Mouse (Mus musculus) liver, embryonic 12.5 days (tissue): Measurements from ENCODE around the gene Dnase2a. TPM values are rescaled to one million over a fixed set of nuclear protein-coding genes. Genes with fewer than 3 reads are reported as not detected.
A peak's percentile ranks its signal among the peaks of the same experiment; 100 is the strongest.

Source experiments
- ATAC-seq: fragments of 200-750 bp; cut with Nextera tagmentation; 2 replicates; pipeline ENCODE4 v1.8.0; 2017; ENCODE audit warnings: moderate number of reproducible peaks, mild to moderate bottlenecking, moderate library complexity
- H3K27ac ChIP-seq: fragments of 300-500 bp; sonication (generic); 2 replicates; pipeline ENCODE4 v1.5.1; 2016; ENCODE audit warnings: mild to moderate bottlenecking
- H3K27me3 ChIP-seq: fragments of 300-500 bp; sonication (generic); replicated peaks from 2 replicates; pipeline ENCODE4 v1.6.1; 2016; ENCODE audit warnings: mild to moderate bottlenecking, moderate library complexity
- H3K36me3 ChIP-seq: fragments of 300-500 bp; sonication (generic); 2 replicates; pipeline ENCODE4 v1.6.1; 2016; ENCODE audit warnings: mild to moderate bottlenecking, moderate library complexity
- H3K4me1 ChIP-seq: fragments of 300-500 bp; sonication (generic); 2 replicates; pipeline ENCODE4 v1.6.1; 2016
- H3K4me2 ChIP-seq: fragments of 300-500 bp; sonication (generic); 2 replicates; pipeline ENCODE4 v1.6.1; 2016; ENCODE audit warnings: mild to moderate bottlenecking, moderate library complexity
- H3K4me3 ChIP-seq: fragments of 300-500 bp; sonication (generic); 2 replicates; pipeline ENCODE4 v1.5.1; 2016; ENCODE audit warnings: mild to moderate bottlenecking, moderate library complexity
- H3K9ac ChIP-seq: fragments of 300-500 bp; sonication (generic); 2 replicates; pipeline ENCODE4 v1.6.1; 2016; ENCODE audit warnings: mild to moderate bottlenecking, moderate library complexity
- H3K9me3 ChIP-seq: fragments of 300-500 bp; sonication (generic); replicated peaks from 2 replicates; pipeline ENCODE4 v1.6.1; 2016; ENCODE audit warnings: mild to moderate bottlenecking, moderate library complexity
- WGBS: fragments of 180-500 bp; shearing (Covaris S2); methylation state at CpG from one replicate; pipeline ENCODE4 v1.1.7; 2016; ENCODE audit not compliant: insufficient replicate concordance; 5-methylcytosine and 5-hydroxymethylcytosine counted together
- polyA plus RNA-seq: library from polyadenylated mRNA; unstranded; fragments of >200 nt; fragmentation: Nextera tagmentation; extraction: Ambion mirVana; gene quantifications from 2 replicates; pipeline ENCODE4 v1.2.1, GENCODE M21; 2016

Gene Dnase2a
- polyA plus RNA-seq, 1 experiment from 2014 or later, result 10.8 TPM

GRCm38 (mm10) chr8:84943699-84944098 lies 35.3 kb downstream of the Dnase2a start:
- H3K27me3 ChIP-seq, result peaks cover 96% of the 10 kb centered on the region

GRCm38 (mm10) chr8:84944478-84945160 lies 36.3 kb downstream of the Dnase2a start:
- ATAC-seq, result peak; percentile 85
- H3K27ac ChIP-seq, result no peak overlapping the region
- no peaks in the 10 kb centered on the region for H3K36me3 ChIP-seq
- peak overlapping the region; percentile 7 for H3K4me3 ChIP-seq
- H3K27me3 ChIP-seq, result peaks cover 95% of the 10 kb centered on the region
- no peaks in the 10 kb centered on the region for H3K9me3 ChIP-seq
- peak overlapping the region; percentile 43 for H3K4me2 ChIP-seq
- no peak overlapping the region for H3K9ac ChIP-seq
- WGBS, result 4% methylated on average over 26 of the region's 26 CpGs
- peaks cover 29% of the 10 kb centered on the region for H3K4me1 ChIP-seq

More at GRCm38 (mm10) chr8:84943699-84944098, 35.3 kb downstream of the Dnase2a start:
- no peak for ATAC-seq
- no peak overlapping the region for H3K27ac ChIP-seq
- no peak overlapping the region for H3K4me3 ChIP-seq
- H3K4me1 ChIP-seq, result peaks cover 29% of the 10 kb centered on the region
- WGBS, result 17% methylated on average over 4 of the region's 4 CpGs
- H3K36me3 ChIP-seq, result no peaks in the 10 kb centered on the region
- H3K4me2 ChIP-seq, result no peak overlapping the region
- H3K9ac ChIP-seq, result no peak overlapping the region
- H3K9me3 ChIP-seq, result no peaks in the 10 kb centered on the region

- Histone ChIP-seq H3K9ac (no peak overlapping the region), H3K27me3 (peaks cover 95% of the 10 kb centered on the region), H3K9me3 (no peaks in the 10 kb centered on the region), H3K4me3 (peak overlapping the region; percentile 44; the same call in 1 of the 2 replicates), H3K4me2 (peak overlapping the region; percentile 67; the same call in 1 of the 2 replicates), H3K36me3 (no peaks in the 10 kb centered on the region), H3K4me1 (peaks cover 32% of the 10 kb centered on the region), H3K27ac (no peak overlapping the region)
- ATAC-seq, result peak; percentile 16; the same call in 1 of the 2 replicates
- WGBS, result 10% methylated on average over 11 of the region's 11 CpGs
Observed at GRCm38 (mm10) chr8:84945235-84945632, 36.9 kb downstream of the Dnase2a start.

GRCm38 (mm10) chr8:84945633-84946527 lies 37.5 kb downstream of the Dnase2a start:
- Histone ChIP-seq H3K9me3 (no peaks in the 10 kb centered on the region), H3K4me3 (peak overlapping the region; percentile 44), H3K27me3 (peaks cover 95% of the 10 kb centered on the region), H3K9ac (no peak overlapping the region), H3K36me3 (no peaks in the 10 kb centered on the region), H3K4me2 (peak overlapping the region; percentile 67), H3K4me1 (peaks cover 32% of the 10 kb centered on the region), H3K27ac (no peak overlapping the region)
- under 1% methylated on average over 54 of the region's 67 CpGs for WGBS
- ATAC-seq, result peak; percentile 9; the same call in 1 of the 2 replicates

- Histone ChIP-seq H3K36me3 (no peaks in the 10 kb centered on the region), H3K27me3 (peaks cover 94% of the 10 kb centered on the region), H3K4me1 (peaks cover 32% of the 10 kb centered on the region), H3K9ac (no peak within 1 kb of the TSS), H3K4me2 (peak within 1 kb of the TSS; percentile 67), H3K4me3 (peak within 1 kb of the TSS; percentile 44), H3K9me3 (no peaks in the 10 kb centered on the region), H3K27ac (no peak within 1 kb of the TSS)
- 12% methylated on average over 17 of the region's 17 CpGs for WGBS
- ATAC-seq, result no peak
Observed at GRCm38 (mm10) chr8:84946528-84947240, 38.3 kb downstream of the Dnase2a start, which contains the start of gene Rtbdn. TSS of gene Rtbdn (plus strand) at chr8:84946991.

- Histone ChIP-seq H3K9ac (no peak overlapping the region), H3K4me1 (peaks cover 32% of the 10 kb centered on the region), H3K9me3 (no peaks in the 10 kb centered on the region), H3K4me2 (no peak overlapping the region), H3K36me3 (no peaks in the 10 kb centered on the region), H3K27ac (no peak overlapping the region), H3K27me3 (peaks cover 94% of the 10 kb centered on the region), H3K4me3 (no peak overlapping the region)
- 10% methylated on average over 9 of the region's 9 CpGs for WGBS
- ATAC-seq, result no peak
Observed at GRCm38 (mm10) chr8:84947241-84947545, 38.8 kb downstream of the Dnase2a start.

- WGBS, result 16% methylated on average over 12 of the region's 12 CpGs
- Histone ChIP-seq H3K27ac (no peak overlapping the region), H3K4me1 (peaks cover 32% of the 10 kb centered on the region), H3K9ac (no peak overlapping the region), H3K9me3 (no peaks in the 10 kb centered on the region), H3K36me3 (no peaks in the 10 kb centered on the region), H3K4me2 (no peak overlapping the region), H3K27me3 (peaks cover 88% of the 10 kb centered on the region), H3K4me3 (no peak overlapping the region)
- no peak for ATAC-seq
Observed at GRCm38 (mm10) chr8:84949753-84950152, 41.4 kb downstream of the Dnase2a start.

GRCm38 (mm10) chr8:84952612-84953255 lies 44.4 kb downstream of the Dnase2a start:
- 0 out of 2 replicates have a peak overlapping the region, but pooled peaks have one; percentile 1 for H3K4me3 ChIP-seq
- peaks cover 60% of the 10 kb centered on the region for H3K27me3 ChIP-seq
- H3K36me3 ChIP-seq, result peaks cover 22% of the 10 kb centered on the region
- H3K9me3 ChIP-seq, result no peaks in the 10 kb centered on the region
- peak overlapping the region; percentile 38 for H3K4me2 ChIP-seq
- 6% methylated on average over 18 of the region's 18 CpGs for WGBS
- no peak overlapping the region for H3K27ac ChIP-seq
- ATAC-seq, result peak; percentile 66
- H3K9ac ChIP-seq, result no peak overlapping the region
- peaks cover 12% of the 10 kb centered on the region for H3K4me1 ChIP-seq

- peaks cover 9% of the 10 kb centered on the region for H3K4me1 ChIP-seq
- H3K27me3 ChIP-seq, result peaks cover 21% of the 10 kb centered on the region
- H3K9ac ChIP-seq, result no peak overlapping the region
- H3K9me3 ChIP-seq, result no peaks in the 10 kb centered on the region
- ATAC-seq, result no peak
- H3K36me3 ChIP-seq, result peaks cover 62% of the 10 kb centered on the region
- no peak overlapping the region for H3K4me3 ChIP-seq
- 45% methylated on average over 2 of the region's 2 CpGs for whole genome bisulfite sequencing
- H3K27ac ChIP-seq, result no peak overlapping the region
- H3K4me2 ChIP-seq, result no peak overlapping the region
Observed at GRCm38 (mm10) chr8:84956768-84957167, 48.4 kb downstream of the Dnase2a start.

GRCm38 (mm10) chr8:84959811-84960210 lies 51.5 kb downstream of the Dnase2a start:
- Histone ChIP-seq H3K4me1 (peaks cover 11% of the 10 kb centered on the region), H3K4me2 (no peak overlapping the region), H3K9me3 (no peaks in the 10 kb centered on the region), H3K27me3 (no peaks in the 10 kb centered on the region; the same call in 1 of the 2 replicates), H3K36me3 (peaks cover 86% of the 10 kb centered on the region), H3K4me3 (no peak overlapping the region), H3K9ac (no peak overlapping the region), H3K27ac (no peak overlapping the region)
- ATAC-seq, result no peak
- 85% methylated on average over 7 of the region's 7 CpGs for WGBS

- H3K36me3 ChIP-seq, result peaks cover 52% of the 10 kb centered on the region
- H3K27me3 ChIP-seq, result no peaks in the 10 kb centered on the region
- no peak overlapping the region for H3K9ac ChIP-seq
- WGBS, result 76% methylated on average over 4 of the region's 4 CpGs
- H3K4me2 ChIP-seq, result peak overlapping the region; percentile 94
- H3K4me3 ChIP-seq, result peak overlapping the region; percentile 84
- peaks cover 47% of the 10 kb centered on the region for H3K4me1 ChIP-seq
- no peak for ATAC-seq
- H3K27ac ChIP-seq, result no peak overlapping the region
- no peaks in the 10 kb centered on the region for H3K9me3 ChIP-seq
Observed at GRCm38 (mm10) chr8:84963952-84964351, 55.6 kb downstream of the Dnase2a start.
